Mouse (Mus musculus) urinary bladder, postnatal 14 days (tissue): ENCODE measurements at regions not wholly inside any gene's neighbourhood (a gene's known extent, or its start where the extent isn't known, plus 50 kb on each side); places are given as distances from the start of the nearest gene placed in this dataset.

Experiments used
- DNase-seq: peaks from one replicate; pipeline ENCODE4 v3.0.0; 2021; ENCODE audit warnings: low spot score

- no peak for DNase-seq
These were observed 598.2 kb downstream of the 9430069I07Rik start for GRCm38 (mm10) chr15:33759496-33759895.

- DNase-seq, result no peak
These were observed 598.9 kb downstream of the 9430069I07Rik start for GRCm38 (mm10) chr15:33758771-33759170.
